Mouse (Mus musculus): ENCODE results near the gene Msantd2. TPM values are rescaled to one million over a fixed set of nuclear protein-coding genes. Genes with fewer than 3 reads are reported as not detected.

Gene Msantd2
- polyA plus RNA-seq, 1 experiment from 2014 or later: 35.7 TPM

- WGBS: 69% methylated on average over 1 of the region's 1 CpGs
- ATAC-seq (ENCODE audit: insufficient read depth): no peak
- Histone ChIP-seq H3K9me3 (ENCODE audit: low read depth, low read length) (no peaks in the 10 kb centered on the region), H3K4me2 (no peak overlapping the region), H3K27me3 (ENCODE audit: insufficient read depth, low read length) (peaks cover 97% of the 10 kb centered on the region), H3K9ac (no peak overlapping the region), H3K4me3 (ENCODE audit: low read depth, low read length) (no peak overlapping the region), H3K27ac (ENCODE audit: low read depth) (no peak overlapping the region), H3K36me3 (ENCODE audit: insufficient read depth) (no peaks in the 10 kb centered on the region), H3K4me1 (ENCODE audit: insufficient read depth) (no peaks in the 10 kb centered on the region; the same call in 1 of the 2 replicates)
- no peak for TF ChIP-seq CTCF (IDR thresholded peaks at IDR 0.05; ENCODE audit: low read depth)
- no peak for DNase-seq
These were observed 32.0 kb upstream of the Msantd2 start for GRCm38 (mm10) chr9:37457151-37457550.

GRCm38 (mm10) chr9:37459665-37460042, 29.5 kb upstream of the Msantd2 start:
- H3K9me3 ChIP-seq (ENCODE audit: low read depth, low read length): no peaks in the 10 kb centered on the region
- H3K27me3 ChIP-seq (ENCODE audit: insufficient read depth, low read length): peaks cover 84% of the 10 kb centered on the region
- peak overlapping the region; percentile 92 for H3K4me2 ChIP-seq
- H3K9ac ChIP-seq: no peak overlapping the region
- no peaks in the 10 kb centered on the region for H3K36me3 ChIP-seq (ENCODE audit: insufficient read depth)
- H3K27ac ChIP-seq (ENCODE audit: low read depth): no peak overlapping the region
- DNase-seq (no peak), ATAC-seq (ENCODE audit: insufficient read depth) (no peak)
- 2% methylated on average over 9 of the region's 9 CpGs for WGBS
- no peaks in the 10 kb centered on the region; the same call in 1 of the 2 replicates for H3K4me1 ChIP-seq (ENCODE audit: insufficient read depth)
- no peak for TF ChIP-seq CTCF (IDR thresholded peaks at IDR 0.05; ENCODE audit: low read depth)
- no peak overlapping the region for H3K4me3 ChIP-seq (ENCODE audit: low read depth, low read length)

- peak; percentile 63 for DNase-seq
These were observed 28.8 kb upstream of the Msantd2 start for GRCm38 (mm10) chr9:37460043-37460960.

GRCm38 (mm10) chr9:37460961-37461340, 28.2 kb upstream of the Msantd2 start:
- 0 out of 2 replicates have a peak overlapping the region, but pooled peaks have one; percentile 27 for H3K9ac ChIP-seq
- TF ChIP-seq CTCF (IDR thresholded peaks at IDR 0.05; ENCODE audit: low read depth): no peak
- H3K4me1 ChIP-seq (ENCODE audit: insufficient read depth): no peaks in the 10 kb centered on the region; the same call in 1 of the 2 replicates
- H3K27ac ChIP-seq (ENCODE audit: low read depth): no peak overlapping the region
- DNase-seq (no peak), ATAC-seq (ENCODE audit: insufficient read depth) (no peak)
- H3K4me2 ChIP-seq: peak overlapping the region; percentile 92
- peak overlapping the region; percentile 48 for H3K4me3 ChIP-seq (ENCODE audit: low read depth, low read length)
- no peaks in the 10 kb centered on the region for H3K9me3 ChIP-seq (ENCODE audit: low read depth, low read length)
- 5% methylated on average over 5 of the region's 5 CpGs for WGBS
- H3K36me3 ChIP-seq (ENCODE audit: insufficient read depth): no peaks in the 10 kb centered on the region
- peaks cover 71% of the 10 kb centered on the region for H3K27me3 ChIP-seq (ENCODE audit: insufficient read depth, low read length)

More at GRCm38 (mm10) chr9:37460043-37460960, 28.8 kb upstream of the Msantd2 start:
- under 1% methylated on average over 81 of the region's 81 CpGs for WGBS
- Histone ChIP-seq H3K27ac (ENCODE audit: low read depth) (no peak overlapping the region), H3K4me3 (ENCODE audit: low read depth, low read length) (peak overlapping the region; percentile 48), H3K36me3 (ENCODE audit: insufficient read depth) (no peaks in the 10 kb centered on the region), H3K9me3 (ENCODE audit: low read depth, low read length) (no peaks in the 10 kb centered on the region), H3K4me2 (peak overlapping the region; percentile 92), H3K4me1 (ENCODE audit: insufficient read depth) (no peaks in the 10 kb centered on the region; the same call in 1 of the 2 replicates), H3K27me3 (ENCODE audit: insufficient read depth, low read length) (peaks cover 78% of the 10 kb centered on the region), H3K9ac (peak overlapping the region; percentile 27; the same call in 1 of the 2 replicates)
- ATAC-seq (ENCODE audit: insufficient read depth): peak; percentile 54
- TF ChIP-seq CTCF (IDR thresholded peaks at IDR 0.05; ENCODE audit: low read depth): no peak

GRCm38 (mm10) chr9:37461571-37461970, 27.5 kb upstream of the Msantd2 start:
- ATAC-seq (ENCODE audit: insufficient read depth): no peak
- H3K27ac ChIP-seq (ENCODE audit: low read depth): no peak overlapping the region
- no peak overlapping the region for H3K4me2 ChIP-seq
- H3K9me3 ChIP-seq (ENCODE audit: low read depth, low read length): no peaks in the 10 kb centered on the region
- no peak overlapping the region for H3K4me3 ChIP-seq (ENCODE audit: low read depth, low read length)
- H3K9ac ChIP-seq: no peak overlapping the region
- H3K27me3 ChIP-seq (ENCODE audit: insufficient read depth, low read length): peaks cover 65% of the 10 kb centered on the region
- TF ChIP-seq CTCF (IDR thresholded peaks at IDR 0.05; ENCODE audit: low read depth): no peak
- H3K4me1 ChIP-seq (ENCODE audit: insufficient read depth): no peaks in the 10 kb centered on the region
- DNase-seq: no peak
- no peaks in the 10 kb centered on the region for H3K36me3 ChIP-seq (ENCODE audit: insufficient read depth)
- WGBS: 14% methylated on average over 3 of the region's 3 CpGs

GRCm38 (mm10) chr9:37462764-37463163, 26.4 kb upstream of the Msantd2 start:
- peaks cover 53% of the 10 kb centered on the region for H3K27me3 ChIP-seq (ENCODE audit: insufficient read depth, low read length)
- ATAC-seq (ENCODE audit: insufficient read depth): peak; percentile 55; the same call in 1 of the 2 replicates

GRCm38 (mm10) chr9:37473611-37474125, 15.5 kb upstream of the Msantd2 start:
- Histone ChIP-seq H3K36me3 (ENCODE audit: insufficient read depth) (no peaks in the 10 kb centered on the region), H3K27me3 (ENCODE audit: insufficient read depth, low read length) (no peaks in the 10 kb centered on the region), H3K9ac (no peak overlapping the region), H3K9me3 (ENCODE audit: low read depth, low read length) (no peaks in the 10 kb centered on the region), H3K4me3 (ENCODE audit: low read depth, low read length) (no peak overlapping the region), H3K4me1 (ENCODE audit: insufficient read depth) (no peaks in the 10 kb centered on the region), H3K4me2 (no peak overlapping the region), H3K27ac (ENCODE audit: low read depth) (no peak overlapping the region)
- TF ChIP-seq CTCF (IDR thresholded peaks at IDR 0.05; ENCODE audit: low read depth): no peak
- WGBS: 65% methylated on average over 3 of the region's 3 CpGs
- DNase-seq (no peak), ATAC-seq (ENCODE audit: insufficient read depth) (no peak)

More at GRCm38 (mm10) chr9:37462764-37463163, 26.4 kb upstream of the Msantd2 start:
- peak; percentile 73 for TF ChIP-seq CTCF (IDR thresholded peaks at IDR 0.05; ENCODE audit: low read depth)
- DNase-seq: peak; percentile 89
- Histone ChIP-seq H3K4me2 (no peak overlapping the region), H3K27ac (ENCODE audit: low read depth) (no peak overlapping the region), H3K9ac (no peak overlapping the region), H3K36me3 (ENCODE audit: insufficient read depth) (no peaks in the 10 kb centered on the region), H3K4me1 (ENCODE audit: insufficient read depth) (no peaks in the 10 kb centered on the region), H3K4me3 (ENCODE audit: low read depth, low read length) (no peak overlapping the region), H3K9me3 (ENCODE audit: low read depth, low read length) (no peaks in the 10 kb centered on the region)
- WGBS: 16% methylated on average over 7 of the region's 7 CpGs

Data from lung, embryonic 14.5 days (tissue).